Mouse (Mus musculus) left cerebral cortex, adult 8-10 months (tissue): Measurements from ENCODE around the gene Itgb3. TPM values are rescaled to one million over a fixed set of nuclear protein-coding genes. Genes with fewer than 3 reads are reported as not detected.
A peak's percentile ranks its signal among the peaks of the same experiment; 100 is the strongest.
"Not testable (repeated sequence)": the region's sequence is repeated elsewhere in the genome, so short reads cannot be mapped to it uniquely, and the experiment has no call there.

Experiments
- DNase-seq, 2 experiments: peaks; one replicate each; pipeline ENCODE4 v3.0.0; 2022; ENCODE audit warnings: low spot score in 2 of 2
- total RNA-seq, 4 experiments: library from RNA; stranded (reverse); gene quantifications; 2 replicates each; pipeline ENCODE4 v1.2.4; 2022

The Itgb3 gene
- total RNA-seq = 1 to 10 TPM; 2.5 to 4.7 (median 3.7) TPM

DNA sequence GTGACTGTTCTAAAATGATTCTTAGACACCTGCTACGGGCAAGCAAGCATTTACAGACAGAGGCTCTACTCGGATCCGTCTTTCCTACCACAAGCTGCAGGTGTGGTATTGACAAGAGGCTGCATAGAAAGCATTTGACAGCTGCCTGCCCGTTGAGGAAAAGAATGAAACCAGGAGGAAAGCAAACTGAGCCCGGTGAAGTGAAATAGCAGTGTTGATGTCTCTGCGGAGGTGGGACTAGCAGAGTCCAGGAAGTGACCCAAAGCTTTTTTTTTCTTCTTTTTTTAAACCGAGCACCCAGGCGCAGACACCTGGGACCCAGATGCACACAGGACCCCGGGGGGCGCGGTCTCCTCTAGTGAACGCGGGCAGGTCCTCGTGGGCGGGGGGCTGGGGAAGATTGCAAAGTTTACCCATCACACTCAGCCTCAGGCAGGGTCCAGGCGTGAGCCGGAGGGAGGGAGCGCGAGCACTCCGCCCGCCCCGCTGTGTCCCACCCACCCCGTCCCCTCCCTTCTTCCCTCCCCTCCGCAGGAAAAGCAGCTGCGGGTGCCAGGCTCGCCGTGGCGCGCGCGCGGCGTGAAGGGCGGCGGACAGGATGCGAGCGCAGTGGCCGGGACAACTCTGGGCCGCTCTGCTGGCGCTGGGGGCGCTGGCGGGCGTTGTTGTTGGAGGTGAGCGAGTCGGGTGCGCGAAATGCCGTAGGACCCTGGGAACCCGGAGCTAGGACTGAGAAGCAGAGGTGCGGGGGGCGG lies at the start of gene Itgb3:
Itgb3 (plus strand) TSS at position 510 of the 755 bp plus-strand sequence.
- DNase-seq = peak; percentile 19 to 29

DNA sequence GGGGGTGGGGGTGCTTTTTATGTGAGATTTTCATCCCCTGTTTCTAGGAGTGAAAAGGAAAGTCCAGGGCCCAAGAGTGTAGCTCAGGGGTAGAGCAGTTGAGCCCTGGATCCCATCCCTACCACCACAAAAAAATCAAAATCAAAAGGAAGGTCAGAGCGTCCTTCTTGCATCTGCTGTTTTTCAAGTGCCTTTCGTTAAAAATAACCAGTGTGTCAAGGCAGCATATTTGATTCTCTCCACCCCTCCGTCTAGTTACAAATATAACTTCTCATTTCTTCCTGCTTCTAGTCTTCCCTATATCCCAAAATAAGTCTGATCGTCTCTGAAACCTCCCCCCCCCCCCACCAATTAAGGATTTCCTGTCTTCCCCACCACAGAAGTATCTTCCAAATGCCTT lies 49.7 kb upstream of the Itgb3 start:
- DNase-seq = no peak

DNA sequence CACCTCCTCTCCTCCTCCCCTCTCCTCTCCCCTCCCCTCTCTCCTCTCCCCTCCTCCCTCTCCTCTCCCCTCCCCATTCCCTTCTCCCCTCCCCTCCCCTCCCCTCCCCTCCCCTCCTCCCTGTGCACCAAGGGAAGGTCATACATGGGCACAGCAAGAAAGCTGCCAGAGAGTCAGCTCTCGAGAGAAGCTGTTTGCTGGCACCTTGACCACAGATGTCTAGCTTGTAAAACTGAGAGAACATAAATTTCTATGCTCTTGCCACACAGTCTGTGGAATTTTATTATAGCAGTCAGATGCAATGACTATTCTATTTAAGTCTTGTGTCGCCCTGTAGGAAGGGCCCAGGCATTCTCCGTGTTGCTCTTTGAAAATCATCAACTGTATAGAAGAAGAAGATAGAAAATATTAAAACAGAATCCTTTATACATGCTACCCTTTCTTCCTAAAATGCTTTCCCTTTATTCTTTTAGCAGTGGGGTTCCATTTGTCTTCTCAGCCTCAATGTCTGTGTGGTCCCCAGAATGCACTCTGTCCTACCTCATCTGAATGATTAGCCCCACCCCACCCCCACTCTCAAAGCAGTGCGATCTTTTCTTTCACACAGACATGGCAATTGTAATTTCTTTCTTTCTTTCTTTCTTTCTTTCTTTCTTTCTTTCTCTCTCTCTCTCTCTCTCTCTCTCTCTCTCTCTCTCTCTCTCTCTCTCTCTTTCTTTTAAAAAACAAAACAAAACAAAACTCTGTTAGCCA lies 49.0 kb upstream of the Itgb3 start:
- peak in 1 of 2 experiments; percentile 48 for DNase-seq

DNA sequence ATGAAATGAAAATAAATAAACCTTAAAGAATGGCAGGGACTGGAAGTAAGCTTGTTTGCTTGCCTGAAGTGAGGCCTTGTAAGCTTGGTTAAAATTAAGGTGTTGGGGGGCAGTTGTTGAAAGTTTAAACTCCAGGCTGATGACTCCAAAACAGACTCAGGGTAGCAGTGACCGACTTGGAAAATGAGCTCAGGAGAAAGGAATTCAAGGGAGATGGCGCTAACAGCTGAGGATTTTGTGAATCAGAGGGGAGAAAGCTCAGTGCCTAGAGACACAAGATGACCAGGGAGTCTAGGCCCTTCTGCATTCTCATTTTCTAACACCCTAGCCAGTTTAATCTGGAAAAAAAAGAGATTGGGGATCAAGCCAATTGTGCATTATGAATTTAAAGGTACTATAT lies 46.8 kb upstream of the Itgb3 start:
- no peak for DNase-seq

DNA sequence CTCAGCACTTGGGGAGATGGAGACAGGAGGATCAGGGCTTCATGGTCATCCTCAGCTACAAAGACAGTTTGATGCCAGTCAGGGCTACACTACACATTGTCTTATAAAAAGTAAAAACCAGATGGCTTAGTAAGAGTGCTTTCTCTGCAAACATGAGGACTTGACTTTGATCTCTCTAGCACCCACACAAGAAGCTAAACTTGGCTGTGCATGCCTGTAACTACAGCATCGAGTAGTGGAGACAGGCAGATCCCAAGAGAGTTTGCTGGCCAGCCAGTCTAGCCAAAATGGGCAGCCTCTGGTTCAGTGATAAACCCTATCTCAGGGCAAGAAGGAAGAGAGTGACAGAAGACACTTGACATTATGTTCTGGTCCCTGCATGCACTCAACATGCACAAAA lies 44.3 kb upstream of the Itgb3 start:
- DNase-seq = peak in 1 of 2 experiments; percentile 52

DNA sequence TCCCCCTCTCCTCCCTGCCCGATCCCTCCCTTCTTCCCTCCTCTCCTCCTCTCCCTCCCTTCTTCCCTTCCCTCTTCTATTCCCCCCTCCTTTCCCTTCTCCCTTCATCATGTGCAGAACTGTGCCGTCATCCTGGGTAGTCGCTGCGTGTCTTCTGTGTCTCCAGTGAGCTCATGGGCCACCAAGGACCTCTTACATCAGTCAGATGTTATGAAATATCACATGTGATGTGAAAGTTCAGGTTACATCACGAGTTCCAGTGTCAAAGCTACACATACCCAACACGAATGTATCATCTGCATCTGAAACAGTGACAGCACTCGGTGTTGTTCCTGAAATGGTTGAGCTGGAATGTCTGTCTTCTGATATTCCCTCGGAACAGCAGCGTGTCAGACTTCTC lies 42.6 kb upstream of the Itgb3 start:
- no peak for DNase-seq

DNA sequence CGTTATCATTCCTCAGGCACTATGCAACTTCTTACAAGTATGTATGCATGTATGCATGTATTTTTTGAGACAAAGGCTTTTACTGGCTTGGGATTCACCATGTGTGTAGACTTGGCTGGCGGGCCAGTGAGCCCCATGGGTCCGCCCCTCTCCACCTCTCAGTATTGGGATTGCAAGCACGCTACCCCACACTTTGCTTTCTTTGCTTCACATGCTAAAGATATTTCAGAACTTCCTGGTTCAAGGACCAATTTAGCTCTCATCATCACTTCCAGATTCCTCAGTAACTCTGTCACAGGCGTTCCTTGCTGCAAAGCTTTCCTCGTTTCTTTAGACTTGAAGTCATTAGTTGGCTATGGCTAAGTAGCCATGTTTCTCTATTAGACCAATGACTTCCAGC lies 41.7 kb upstream of the Itgb3 start:
- no peak for DNase-seq

DNA sequence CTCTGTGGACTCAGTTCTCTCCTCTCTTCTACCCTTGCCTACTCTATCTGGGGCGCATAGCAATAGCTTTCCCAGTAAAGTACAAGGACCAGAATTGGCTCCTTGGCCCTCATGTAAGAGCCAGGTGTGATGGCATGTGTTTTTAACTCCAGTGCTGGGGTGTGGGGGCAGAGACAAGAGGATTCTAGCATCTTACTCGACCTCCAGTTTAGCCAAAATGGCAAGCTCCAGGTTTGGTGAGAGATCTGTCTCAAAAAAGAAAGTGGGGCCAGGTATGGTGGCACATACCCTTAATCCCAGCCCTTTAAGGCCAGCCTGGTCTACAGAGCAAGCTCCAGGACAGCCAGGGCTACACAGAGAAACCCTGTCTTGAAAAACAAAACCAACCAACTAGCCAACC lies 41.0 kb upstream of the Itgb3 start:
- no peak for DNase-seq

DNA sequence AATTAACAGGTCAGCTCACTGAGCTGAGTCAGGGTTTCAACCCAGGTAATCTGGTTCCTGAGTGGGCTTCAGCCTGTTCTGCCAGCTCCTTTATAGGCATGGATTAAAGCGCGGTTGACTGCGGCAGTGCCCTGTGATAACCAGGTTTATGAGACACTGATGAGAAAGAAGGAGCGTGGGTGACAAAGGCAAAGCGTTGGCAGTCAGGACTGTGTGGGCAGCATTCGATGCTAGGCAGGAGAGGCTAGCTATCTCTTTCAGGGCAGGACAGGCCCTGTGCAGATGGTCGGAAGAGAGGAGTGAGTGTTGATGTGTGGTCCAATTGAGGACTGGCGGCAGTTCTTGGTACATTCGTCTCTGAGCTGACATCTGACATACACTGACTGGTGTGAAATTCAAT lies 40.1 kb upstream of the Itgb3 start:
- DNase-seq = no peak

DNA sequence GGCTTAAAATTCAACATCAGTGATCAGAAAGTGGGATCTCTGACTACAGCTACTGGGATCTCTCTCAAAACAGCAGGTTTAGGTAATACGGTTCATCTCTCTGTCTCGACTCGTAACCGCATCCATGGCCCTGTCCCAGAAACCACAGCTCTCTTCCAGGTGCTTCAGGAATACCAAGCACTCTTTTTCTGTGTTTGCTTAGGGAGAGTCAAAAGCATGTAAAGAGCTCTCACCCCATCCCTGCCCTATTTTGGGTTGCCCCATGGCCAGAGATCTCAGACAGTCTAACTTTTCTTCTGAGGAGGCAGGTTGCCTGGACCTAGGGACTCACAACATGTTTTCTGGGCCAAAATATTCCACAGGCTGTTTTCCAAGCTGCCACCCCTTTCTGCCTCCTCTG lies 39.5 kb upstream of the Itgb3 start:
- DNase-seq = no peak

DNA sequence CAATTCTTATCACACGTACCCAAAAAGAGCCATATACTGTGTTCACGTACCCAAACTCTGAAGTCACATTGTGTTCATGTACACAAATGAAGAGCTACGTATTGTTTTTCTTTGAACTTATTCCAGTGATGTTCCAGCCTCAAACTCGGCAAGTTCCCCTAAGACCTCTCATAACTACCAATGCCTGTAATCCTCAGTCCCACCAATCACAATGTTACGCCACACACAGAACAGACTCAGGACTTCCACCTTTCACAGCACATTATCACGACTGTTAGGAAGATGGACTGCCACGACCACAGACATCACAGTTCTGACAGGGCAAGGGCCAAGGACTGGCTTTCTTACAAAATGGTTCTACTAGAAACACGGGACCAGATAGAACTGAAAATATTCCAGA lies 37.3 kb upstream of the Itgb3 start:
- DNase-seq = not testable (repeated sequence)

DNA sequence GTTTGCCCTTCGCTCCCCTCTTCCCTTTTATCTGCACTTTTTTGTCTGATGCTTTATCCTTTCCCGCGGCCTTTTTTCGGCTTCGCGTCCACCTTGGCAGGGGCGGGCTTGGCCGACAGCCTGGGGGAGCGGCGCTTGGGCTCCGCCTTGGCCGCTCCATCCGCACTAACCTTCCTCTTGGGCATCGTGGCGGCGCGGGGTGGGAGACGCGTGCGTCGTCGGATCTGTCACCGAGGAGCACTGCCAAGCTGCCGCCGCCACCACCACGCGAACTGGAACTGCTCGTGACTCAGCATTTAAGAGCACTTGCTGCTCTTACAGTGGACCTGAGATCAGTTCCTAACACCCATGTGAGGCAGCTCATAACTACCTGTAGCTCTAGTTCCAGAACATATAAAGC lies 36.4 kb upstream of the Itgb3 start:
- DNase-seq = peak in 1 of 2 experiments; percentile 50

DNA sequence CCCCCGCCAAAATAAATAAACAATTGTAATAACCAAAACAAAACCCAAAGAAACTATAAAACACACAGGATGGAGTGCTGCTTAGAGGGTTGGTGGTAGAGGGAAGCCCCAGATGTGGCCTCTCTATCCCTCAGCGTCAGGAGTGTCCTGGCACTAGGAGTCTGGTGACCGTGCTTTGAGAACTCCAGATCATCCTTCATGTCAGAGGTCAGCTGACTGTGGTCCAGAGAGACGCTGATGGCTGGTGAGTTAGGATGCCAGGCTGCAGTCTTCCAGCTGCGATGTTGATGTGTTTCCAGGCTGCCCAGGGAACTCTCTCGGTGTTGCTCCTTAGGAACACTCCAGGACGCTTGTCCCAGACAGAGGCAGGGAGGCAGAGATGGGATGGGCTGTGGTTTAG lies 35.7 kb upstream of the Itgb3 start:
- DNase-seq = no peak

DNA sequence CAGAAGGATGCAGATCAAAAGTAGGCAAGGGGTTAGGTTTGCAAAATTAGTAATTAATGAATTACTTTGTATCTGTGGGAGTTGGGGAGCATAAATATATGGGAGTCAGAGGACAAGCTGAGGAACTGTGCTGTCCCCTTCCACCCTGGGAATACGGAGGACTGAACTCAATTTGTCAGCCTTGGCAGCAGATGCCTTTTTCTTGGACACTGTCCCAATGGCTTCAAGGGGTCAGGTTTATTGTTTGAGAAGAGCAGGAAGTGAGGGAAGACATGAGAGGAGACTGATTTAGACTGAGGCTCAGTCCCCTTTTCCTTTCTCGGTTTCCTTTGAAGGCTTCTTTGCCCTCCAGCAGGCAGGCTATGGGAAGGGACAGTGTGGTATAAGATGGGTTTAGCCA lies 35.2 kb upstream of the Itgb3 start:
- no peak for DNase-seq

DNA sequence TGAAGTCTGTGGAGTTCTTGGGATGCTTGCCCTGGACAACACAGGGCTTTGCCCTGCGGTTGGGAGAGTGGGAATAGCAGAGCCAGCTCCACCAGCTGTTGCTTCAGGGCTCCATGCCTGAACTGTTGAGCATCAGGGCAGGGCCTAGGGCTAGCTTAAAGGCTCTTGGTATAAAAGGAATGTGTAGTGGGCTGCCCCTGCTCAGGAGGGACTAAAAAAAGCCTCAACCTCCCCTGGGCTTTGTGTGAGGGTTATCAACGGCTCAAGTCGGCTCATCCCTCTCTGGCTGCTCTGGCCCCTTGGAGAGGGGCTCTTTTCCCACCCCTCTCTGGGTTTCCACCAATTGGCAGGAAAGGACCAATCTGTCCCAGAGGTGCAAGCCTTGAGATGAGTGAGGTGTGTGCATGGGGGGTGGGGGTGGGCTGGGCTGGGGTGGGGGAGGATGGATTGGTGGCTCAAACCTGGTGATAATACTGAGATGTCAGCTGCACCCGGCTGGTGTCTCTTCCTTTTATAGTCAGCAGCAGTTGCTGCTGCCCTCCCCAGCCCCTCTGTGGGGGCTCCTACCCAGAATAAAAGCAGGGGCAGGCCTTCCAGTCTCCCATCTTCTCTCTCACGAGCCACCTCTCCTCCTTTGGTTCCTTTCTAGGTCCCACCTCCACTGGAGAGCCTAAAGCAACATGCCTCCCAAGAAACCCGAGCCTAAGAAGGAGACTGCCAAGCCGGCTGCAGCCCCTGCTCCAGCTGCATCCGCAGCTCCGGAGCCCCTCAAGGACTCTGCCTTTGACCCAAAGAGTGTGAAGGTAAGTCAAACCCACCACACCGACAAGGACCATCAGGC lies 30.8 kb upstream of the Itgb3 start:
- no peak for DNase-seq

DNA sequence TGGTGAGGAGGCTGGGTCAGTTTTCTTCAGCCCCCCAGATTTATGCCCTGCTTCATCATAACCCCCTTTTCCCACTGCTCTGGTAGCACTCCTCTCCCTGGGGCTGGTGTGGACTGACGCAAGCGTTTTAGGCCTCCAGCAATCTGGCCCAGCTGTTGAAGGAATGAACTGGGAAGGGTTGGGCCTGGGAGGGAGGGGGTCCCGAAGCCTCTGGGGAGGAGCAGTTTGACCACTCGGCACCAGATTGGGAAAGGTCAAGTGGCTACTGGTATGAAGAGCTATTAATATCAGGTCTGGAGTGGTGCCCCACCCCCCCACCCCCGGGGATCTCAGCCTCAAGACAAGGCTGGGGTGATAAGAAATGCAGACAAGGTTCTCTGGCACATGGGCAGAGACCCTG lies 29.7 kb upstream of the Itgb3 start:
- no peak for DNase-seq

DNA sequence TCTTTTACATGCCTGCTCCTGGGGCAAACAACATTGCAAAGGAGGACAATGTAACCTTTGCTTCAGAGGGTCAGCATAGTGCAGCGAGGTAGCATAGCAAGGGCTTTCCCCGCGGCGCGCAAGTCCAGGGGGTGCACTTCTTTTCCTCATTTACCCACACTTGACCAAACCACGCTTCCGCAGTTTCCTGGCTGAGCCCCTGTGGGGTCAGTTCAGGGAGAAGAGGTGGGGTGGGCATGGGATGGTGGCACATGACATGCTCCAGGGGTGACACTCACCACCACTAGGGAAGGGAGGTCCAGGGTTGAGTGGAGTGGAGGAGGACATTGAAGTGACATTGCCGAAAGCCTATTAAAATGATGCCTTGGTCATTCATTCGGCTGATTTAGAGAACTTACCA lies 28.7 kb upstream of the Itgb3 start:
- no peak for DNase-seq

DNA sequence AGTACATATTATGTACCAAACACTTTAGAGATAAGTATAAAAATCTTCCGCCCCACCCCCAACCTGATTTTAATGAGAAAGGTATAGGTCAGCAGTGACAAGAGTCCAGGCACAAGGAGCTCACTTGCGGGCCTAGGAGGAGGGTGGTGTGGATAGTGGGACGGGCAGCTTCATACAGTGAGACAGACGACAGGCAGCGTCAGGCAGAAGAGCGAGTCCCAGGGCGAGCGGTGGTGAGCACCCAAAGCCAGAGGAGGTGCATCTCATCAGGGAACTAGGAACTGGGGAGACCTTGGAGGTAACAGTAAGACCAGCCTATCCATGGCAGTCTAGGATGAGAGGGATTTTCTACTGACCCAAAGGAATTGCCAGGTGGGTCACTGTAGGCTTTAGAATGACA lies 28.2 kb upstream of the Itgb3 start:
- no peak for DNase-seq

DNA sequence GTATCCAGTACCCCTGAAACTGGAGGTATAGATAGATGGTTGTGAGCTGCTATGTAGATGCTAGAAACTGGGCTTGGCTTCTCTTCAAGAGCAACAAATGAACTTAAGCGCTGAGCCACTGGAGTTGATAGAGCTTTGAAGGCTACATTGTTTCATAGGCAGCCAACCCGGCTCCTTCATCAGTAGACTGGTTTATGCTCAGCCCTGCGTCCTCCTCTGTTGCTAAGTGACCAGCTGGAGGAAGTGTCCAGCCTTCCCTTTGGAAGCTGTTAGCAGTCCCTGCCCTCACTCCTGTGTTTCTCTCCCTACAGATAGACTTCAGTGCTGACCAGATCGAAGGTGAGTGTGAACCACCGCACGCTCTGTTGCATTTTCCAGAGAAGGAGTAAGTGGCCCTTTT lies 27.7 kb upstream of the Itgb3 start:
- no peak for DNase-seq

DNA sequence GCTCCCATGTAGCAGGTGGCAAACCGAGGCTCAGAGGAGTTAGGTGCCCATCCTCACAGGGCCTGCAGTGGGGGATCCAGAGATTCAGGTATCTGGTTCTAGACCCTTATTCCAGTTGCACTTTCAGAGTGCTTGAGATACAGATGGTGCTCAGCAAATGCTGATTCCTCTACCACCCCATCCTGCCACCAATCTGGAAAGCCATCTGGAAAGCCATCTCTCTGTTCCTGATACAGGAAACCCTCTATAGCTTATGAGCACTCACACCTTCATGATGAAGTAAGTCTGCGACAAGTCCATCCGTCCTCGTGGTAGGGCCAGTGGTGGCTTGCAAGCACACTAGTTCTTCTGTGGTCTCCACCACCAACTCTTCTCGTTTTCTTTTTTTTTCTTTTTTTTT lies 27.2 kb upstream of the Itgb3 start:
- no peak for DNase-seq

DNA sequence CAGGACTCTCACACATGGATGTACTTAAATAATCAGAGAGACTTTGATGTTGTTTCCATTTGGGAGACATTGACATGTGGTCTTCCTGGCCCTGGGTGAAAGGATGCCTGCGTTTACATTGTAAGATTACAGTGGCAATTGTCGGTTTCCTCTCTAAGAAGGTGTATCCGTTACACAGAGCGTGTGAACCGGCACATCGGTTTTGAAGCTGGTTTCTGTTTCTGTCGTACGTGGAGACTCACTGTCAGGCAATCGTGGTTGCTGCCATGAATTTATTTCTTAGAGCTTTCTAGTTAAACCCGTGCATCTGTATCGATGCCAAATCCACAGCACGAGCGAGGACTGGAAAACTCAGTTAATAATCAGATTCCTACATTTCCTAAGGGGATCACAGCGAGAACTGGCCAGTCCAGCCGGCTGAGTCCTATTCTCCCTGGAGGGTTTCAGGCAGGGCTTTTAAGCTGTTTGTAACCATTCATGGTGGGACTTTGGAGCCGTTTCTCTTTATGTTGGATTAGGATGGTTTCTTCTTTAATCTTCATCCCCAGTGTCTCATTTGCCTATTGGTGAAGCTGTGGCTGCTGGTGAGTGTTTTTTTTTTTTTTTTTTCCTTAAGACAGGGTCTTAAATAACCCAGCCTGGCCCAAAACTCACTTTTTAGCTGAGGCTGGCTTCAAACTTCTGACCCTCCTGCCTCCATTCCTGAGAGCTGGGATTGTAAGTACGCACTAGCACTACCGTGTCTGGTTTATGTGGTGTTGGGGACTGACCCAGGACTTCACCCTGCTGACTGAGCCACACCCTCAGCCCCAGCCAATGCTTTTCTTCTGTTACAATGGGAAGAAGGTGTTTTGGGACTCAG lies 26.1 kb upstream of the Itgb3 start:
- DNase-seq = no peak
